Mouse (Mus musculus): ENCODE results near the gene Stk32c.

- TF ChIP-seq MAFK (IDR thresholded peaks at IDR 0.05; ENCODE audit: insufficient read depth, low read depth, low read length) (no peak), CHD2 (IDR thresholded peaks at IDR 0.05; ENCODE audit: low read depth, low read length) (no peak)
Observed at GRCm38 (mm10) chr7:139219486-139219885, 6.4 kb upstream of the Stk32c start.

All from ES-E14 (cell line).